Mouse (Mus musculus): ENCODE measurements at regions not wholly inside any gene's neighbourhood (a gene's known extent, or its start where the extent isn't known, plus 50 kb on each side); places are given as distances from the start of the nearest gene placed in this dataset.

- WGBS = 83% methylated on average over 3 of the region's 3 CpGs
- H3K4me1 ChIP-seq (ENCODE audit: control insufficient read depth, insufficient read depth, low read length) = no peaks in the 10 kb centered on the region
- no peak overlapping the region for H3K4me3 ChIP-seq (replicated peaks; ENCODE audit: extremely low read depth, low read depth, low read length)
- TF ChIP-seq CTCF (IDR thresholded peaks at IDR 0.05; ENCODE audit: insufficient read depth, low read length) (no peak), POLR2A (IDR thresholded peaks at IDR 0.05; ENCODE audit: borderline replicate concordance, extremely low read depth, low read depth, low read length) (no peak)
- no peak for DNase-seq
Observed at GRCm38 (mm10) chr1:71887809-71888208, 234.8 kb upstream of the Fn1 start.

- Histone ChIP-seq H3K4me1 (ENCODE audit: control insufficient read depth, insufficient read depth, low read length) (no peaks in the 10 kb centered on the region), H3K4me3 (replicated peaks; ENCODE audit: extremely low read depth, low read depth, low read length) (no peak overlapping the region)
- DNase-seq = no peak
- 79% methylated on average over 6 of the region's 6 CpGs for WGBS
- TF ChIP-seq POLR2A (IDR thresholded peaks at IDR 0.05; ENCODE audit: borderline replicate concordance, extremely low read depth, low read depth, low read length) (no peak), CTCF (IDR thresholded peaks at IDR 0.05; ENCODE audit: insufficient read depth, low read length) (no peak)
Observed at GRCm38 (mm10) chr1:71886903-71887302, 233.9 kb upstream of the Fn1 start.

GRCm38 (mm10) chr1:71886233-71886632 is 233.2 kb upstream of the Fn1 start:
- Histone ChIP-seq H3K4me1 (ENCODE audit: control insufficient read depth, insufficient read depth, low read length) (no peaks in the 10 kb centered on the region), H3K4me3 (replicated peaks; ENCODE audit: extremely low read depth, low read depth, low read length) (no peak overlapping the region)
- TF ChIP-seq CTCF (IDR thresholded peaks at IDR 0.05; ENCODE audit: insufficient read depth, low read length) (no peak), POLR2A (IDR thresholded peaks at IDR 0.05; ENCODE audit: borderline replicate concordance, extremely low read depth, low read depth, low read length) (no peak)
- no peak for DNase-seq
- 79% methylated on average over 5 of the region's 5 CpGs for WGBS

GRCm38 (mm10) chr1:71881851-71882250 is 228.9 kb upstream of the Fn1 start:
- Histone ChIP-seq H3K4me1 (ENCODE audit: control insufficient read depth, insufficient read depth, low read length) (no peaks in the 10 kb centered on the region), H3K4me3 (replicated peaks; ENCODE audit: extremely low read depth, low read depth, low read length) (no peak overlapping the region)
- DNase-seq = no peak
- TF ChIP-seq POLR2A (IDR thresholded peaks at IDR 0.05; ENCODE audit: borderline replicate concordance, extremely low read depth, low read depth, low read length) (no peak), CTCF (IDR thresholded peaks at IDR 0.05; ENCODE audit: insufficient read depth, low read length) (no peak)
- 74% methylated on average over 12 of the region's 12 CpGs for WGBS

GRCm38 (mm10) chr1:71881191-71881590 is 228.2 kb upstream of the Fn1 start:
- no peak for DNase-seq
- Histone ChIP-seq H3K4me3 (replicated peaks; ENCODE audit: extremely low read depth, low read depth, low read length) (no peak overlapping the region), H3K4me1 (ENCODE audit: control insufficient read depth, insufficient read depth, low read length) (no peaks in the 10 kb centered on the region)
- TF ChIP-seq POLR2A (IDR thresholded peaks at IDR 0.05; ENCODE audit: borderline replicate concordance, extremely low read depth, low read depth, low read length) (no peak), CTCF (IDR thresholded peaks at IDR 0.05; ENCODE audit: insufficient read depth, low read length) (no peak)
- WGBS = 77% methylated on average over 4 of the region's 4 CpGs

- Histone ChIP-seq H3K4me1 (ENCODE audit: control insufficient read depth, insufficient read depth, low read length) (no peaks in the 10 kb centered on the region), H3K4me3 (replicated peaks; ENCODE audit: extremely low read depth, low read depth, low read length) (no peak overlapping the region)
- 65% methylated on average over 6 of the region's 6 CpGs for WGBS
- TF ChIP-seq CTCF (IDR thresholded peaks at IDR 0.05; ENCODE audit: insufficient read depth, low read length) = no peak
- no peak for TF ChIP-seq POLR2A (IDR thresholded peaks at IDR 0.05; ENCODE audit: borderline replicate concordance, extremely low read depth, low read depth, low read length)
- DNase-seq = no peak
Observed at GRCm38 (mm10) chr1:71880480-71880879, 227.5 kb upstream of the Fn1 start.

GRCm38 (mm10) chr1:71876712-71877401 is 223.9 kb upstream of the Fn1 start:
- WGBS = 84% methylated on average over 9 of the region's 9 CpGs
- Histone ChIP-seq H3K4me1 (ENCODE audit: control insufficient read depth, insufficient read depth, low read length) (no peaks in the 10 kb centered on the region), H3K4me3 (replicated peaks; ENCODE audit: extremely low read depth, low read depth, low read length) (no peak overlapping the region)
- TF ChIP-seq POLR2A (IDR thresholded peaks at IDR 0.05; ENCODE audit: borderline replicate concordance, extremely low read depth, low read depth, low read length) = no peak
- TF ChIP-seq CTCF (IDR thresholded peaks at IDR 0.05; ENCODE audit: insufficient read depth, low read length) = no peak
- DNase-seq = no peak

GRCm38 (mm10) chr1:71874037-71874436 is 221.0 kb upstream of the Fn1 start:
- H3K4me1 ChIP-seq (ENCODE audit: control insufficient read depth, insufficient read depth, low read length) = no peaks in the 10 kb centered on the region
- no peak for DNase-seq
- 90% methylated on average over 2 of the region's 2 CpGs for whole genome bisulfite sequencing

GRCm38 (mm10) chr1:71865670-71866069 is 212.7 kb upstream of the Fn1 start:
- WGBS = 16% methylated on average over 4 of the region's 4 CpGs
- no peak for DNase-seq
- Histone ChIP-seq H3K4me3 (replicated peaks; ENCODE audit: extremely low read depth, low read depth, low read length) (no peak overlapping the region), H3K4me1 (ENCODE audit: control insufficient read depth, insufficient read depth, low read length) (no peaks in the 10 kb centered on the region)
- TF ChIP-seq POLR2A (IDR thresholded peaks at IDR 0.05; ENCODE audit: borderline replicate concordance, extremely low read depth, low read depth, low read length) = no peak
- no peak for TF ChIP-seq CTCF (IDR thresholded peaks at IDR 0.05; ENCODE audit: insufficient read depth, low read length)

More at GRCm38 (mm10) chr1:71874037-71874436, 221.0 kb upstream of the Fn1 start:
- H3K4me3 ChIP-seq (replicated peaks; ENCODE audit: extremely low read depth, low read depth, low read length) = no peak overlapping the region
- no peak for TF ChIP-seq POLR2A (IDR thresholded peaks at IDR 0.05; ENCODE audit: borderline replicate concordance, extremely low read depth, low read depth, low read length)
- TF ChIP-seq CTCF (IDR thresholded peaks at IDR 0.05; ENCODE audit: insufficient read depth, low read length) = no peak

- no peak for DNase-seq
- no peak for TF ChIP-seq POLR2A (IDR thresholded peaks at IDR 0.05; ENCODE audit: borderline replicate concordance, extremely low read depth, low read depth, low read length)
- no peak for TF ChIP-seq CTCF (IDR thresholded peaks at IDR 0.05; ENCODE audit: insufficient read depth, low read length)
- 84% methylated on average over 9 of the region's 9 CpGs for WGBS
Observed at GRCm38 (mm10) chr1:71864749-71865148, 211.7 kb upstream of the Fn1 start.

More at GRCm38 (mm10) chr1:71864749-71865148, 211.7 kb upstream of the Fn1 start:
- no peak overlapping the region for H3K4me3 ChIP-seq (replicated peaks; ENCODE audit: extremely low read depth, low read depth, low read length)
- H3K4me1 ChIP-seq (ENCODE audit: control insufficient read depth, insufficient read depth, low read length) = no peaks in the 10 kb centered on the region

Measured in lung, adult 2 months (tissue).